Comparison of ENCODE assay signal across 8 mouse cellular contexts in the genomic region with DNA sequence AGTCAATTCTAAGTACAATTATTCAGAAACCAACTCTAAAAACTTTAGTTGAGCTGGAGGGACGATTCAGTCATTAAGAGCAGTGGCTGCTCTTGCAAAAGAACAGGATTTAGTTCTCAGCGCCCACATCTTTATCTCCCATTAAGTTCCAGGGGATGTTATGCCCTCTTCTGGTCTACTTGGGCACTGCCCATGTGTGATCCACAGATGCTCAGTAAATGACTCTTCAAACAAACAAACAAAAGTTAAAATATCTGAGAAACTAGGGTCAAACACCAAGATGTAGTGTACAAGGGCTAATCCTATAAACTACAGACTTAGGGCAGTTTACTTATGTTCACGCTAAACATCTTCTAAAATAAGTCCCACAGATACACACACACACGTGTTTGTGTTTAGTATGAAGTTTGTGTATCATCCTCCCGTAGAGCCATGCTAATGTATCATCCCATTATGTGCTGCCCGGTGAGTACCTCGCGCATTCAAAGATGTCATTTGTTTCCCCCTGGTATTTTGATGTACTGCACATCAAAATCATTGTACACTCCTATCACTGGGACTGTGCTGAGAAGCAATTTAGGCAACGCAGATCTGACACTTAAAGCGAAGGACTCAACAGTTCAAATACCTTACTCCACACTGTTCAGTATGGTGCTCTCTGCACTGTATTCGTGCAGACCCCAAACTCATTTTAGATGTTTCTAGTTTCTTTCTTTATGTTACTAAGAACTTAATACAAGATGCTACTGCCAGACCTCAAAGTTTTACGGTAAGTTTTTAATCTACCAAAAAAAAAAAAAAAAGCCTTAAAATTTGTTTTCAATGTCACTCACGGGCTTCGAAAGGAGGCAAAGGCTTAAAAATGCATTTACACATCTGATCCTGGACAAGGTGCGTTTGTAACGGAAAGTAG. TPM values are rescaled to one million over a fixed set of nuclear protein-coding genes. Genes with fewer than 3 reads are reported as not detected.
DNase-seq lines count a peak whose midpoint lies in the region; ATAC-seq and TF ChIP-seq lines count a peak whose summit lies in the region.

No protein-coding gene starts in this region.

- no peaks in the 10 kb centered on the region; the same call in 1 of the 2 replicates for H3K36me3 ChIP-seq in heart, adult 2 months (ENCODE audit: control insufficient read depth, insufficient read depth, low read length)
- H3K36me3 ChIP-seq in forebrain, embryonic 11.5 days (ENCODE audit: control insufficient read depth, insufficient read depth, low read length) = no peaks in the 10 kb centered on the region; the same call in 1 of the 2 replicates
- peaks cover 17% of the 10 kb centered on the region for H3K36me3 ChIP-seq in limb, embryonic 13.5 days

- no peaks in the 10 kb centered on the region for H3K27me3 ChIP-seq in heart, adult 2 months (ENCODE audit: control insufficient read depth, insufficient read depth, low read length)
- H3K27me3 ChIP-seq in forebrain, embryonic 11.5 days (ENCODE audit: control insufficient read depth, insufficient read depth, low read length) = no peaks in the 10 kb centered on the region
- no peaks in the 10 kb centered on the region for H3K27me3 ChIP-seq in limb, embryonic 13.5 days

- 32% methylated on average over 16 of the region's 16 CpGs for WGBS in heart, adult 2 months
- 33% methylated on average over 16 of the region's 16 CpGs for WGBS in forebrain, embryonic 11.5 days
- 33% methylated on average over 16 of the region's 16 CpGs for whole genome bisulfite sequencing in limb, embryonic 13.5 days

- peak overlapping the region; percentile 84 for H3K27ac ChIP-seq in heart, adult 2 months
- no peak overlapping the region; the same call in 1 of the 2 replicates for H3K27ac ChIP-seq in forebrain, embryonic 11.5 days (ENCODE audit: low read depth, low read length)
- peak overlapping the region; percentile 79; the same call in 1 of the 2 replicates for H3K27ac ChIP-seq in limb, embryonic 13.5 days

- TF ChIP-seq POLR2A in heart, adult 2 months (IDR thresholded peaks at IDR 0.05; ENCODE audit: insufficient read depth, low read depth, low read length) = no peak

- H3K79me2 ChIP-seq in heart, adult 2 months (replicated peaks; ENCODE audit: control insufficient read depth, insufficient read depth, low read length) = no peaks in the 10 kb centered on the region

- H3K4me1 ChIP-seq in heart, adult 2 months (ENCODE audit: control insufficient read depth, insufficient read depth, low read length) = no peaks in the 10 kb centered on the region; the same call in 1 of the 2 replicates
- H3K4me1 ChIP-seq in forebrain, embryonic 11.5 days (replicated peaks; ENCODE audit: control insufficient read depth, insufficient read depth, low read length) = no peaks in the 10 kb centered on the region
- H3K4me1 ChIP-seq in limb, embryonic 13.5 days = peaks cover 5% of the 10 kb centered on the region; the same call in 1 of the 2 replicates

- intact Hi-C loops in heart, adult 2 months (cut with DNase I) = loop anchor here (2.0 to 5.0 kb wide), 2 partner anchors 21 to 148 kb away; a partner anchor contains a TSS
- intact Hi-C loops in heart, postnatal 25 days (cut with DNase I) = loop anchor here (2.0 to 10.0 kb wide), 3 partner anchors 21 to 845 kb away; a partner anchor contains a TSS

- peak overlapping the region; percentile 89 for H3K4me2 ChIP-seq in forebrain, embryonic 11.5 days (ENCODE audit: low read depth, low read length, severe bottlenecking)
- H3K4me2 ChIP-seq in limb, embryonic 13.5 days (replicated peaks) = peak overlapping the region; percentile 77

- ATAC-seq in forebrain, embryonic 11.5 days (replicated peaks; ENCODE audit: low FRiP score) = no peak
- ATAC-seq in limb, embryonic 13.5 days (ENCODE audit: low FRiP score, low read depth) = no peak

- H3K9ac ChIP-seq in heart, adult 2 months (ENCODE audit: low read depth, low read length) = peak overlapping the region; percentile 94
- H3K9ac ChIP-seq in forebrain, embryonic 11.5 days (ENCODE audit: low read length) = peak overlapping the region; percentile 98
- H3K9ac ChIP-seq in limb, embryonic 13.5 days = peak overlapping the region; percentile 87

- no peaks in the 10 kb centered on the region for H3K9me3 ChIP-seq in forebrain, embryonic 11.5 days (ENCODE audit: control insufficient read depth, low read length)
- no peaks in the 10 kb centered on the region for H3K9me3 ChIP-seq in limb, embryonic 13.5 days

- TF ChIP-seq CTCF in heart, adult 2 months (IDR thresholded peaks at IDR 0.05) = peak; percentile 68

- H3K4me3 ChIP-seq in heart, adult 2 months = peak overlapping the region; percentile 67
- peak overlapping the region; percentile 81 for H3K4me3 ChIP-seq in forebrain, embryonic 11.5 days (ENCODE audit: low read depth, low read length)
- H3K4me3 ChIP-seq in limb, embryonic 13.5 days = peak overlapping the region; percentile 65

- no peak for DNase-seq in heart, adult 2 months
- no peak for DNase-seq in heart, postnatal 25 days (ENCODE audit: low spot score)
- peak; percentile 12 for DNase-seq in Muller cell, postnatal 12 days (ENCODE audit: inconsistent ontology term)
- no peak for DNase-seq in forebrain, embryonic 11.5 days (ENCODE audit: low spot score)
- DNase-seq in naive thymus-derived CD4-positive, alpha-beta T cell, adult 2 months (ENCODE audit: low read depth) = peak; percentile 59
- DNase-seq in frontal cortex, postnatal 10 days (ENCODE audit: low spot score in 2 of 2) = no peak
- no peak for DNase-seq in gastrocnemius, adult 8-10 months (ENCODE audit: low spot score in 2 of 2)

- TF ChIP-seq EP300 in heart, adult 2 months (IDR thresholded peaks at IDR 0.05; ENCODE audit: insufficient read depth, low read depth, low read length) = no peak

RNA-seq across cellular contexts. Expression of a gene that starts 0.9 kb away (rescaled TPM):
- total RNA-seq in heart, adult 2 months (2021) = 1 to 10 TPM; 8.3 to 9.0 TPM
- 6.9 and 12.5 TPM in 2 replicates for polyA plus RNA-seq in heart, adult 2 months (2012; rRNA removed)
- total RNA-seq in heart, postnatal 25 days (2021) = 10 to 100 TPM in 1 of 2 experiments, 1 to 10 TPM in 1; 9.9 to 10.1 TPM
- polyA plus RNA-seq in forebrain, embryonic 11.5 days (2014; fragmentation: Nextera tagmentation; extraction: Ambion mirVana) = 32.3 and 39.5 TPM in 2 replicates
- polyA plus RNA-seq in limb, embryonic 13.5 days (2015; fragmentation: Nextera tagmentation; extraction: Ambion mirVana) = 35.1 and 36.9 TPM in 2 replicates
- total RNA-seq in gastrocnemius, adult 8-10 months (2022) = 1 to 10 TPM; 4.8 to 6.5 (median 5.1) TPM

RNA-seq across cellular contexts. Expression of a gene that starts 21.4 kb away (rescaled TPM):
- 10 to 100 TPM; 77.2 to 78.2 TPM for total RNA-seq in heart, adult 2 months (2021)
- polyA plus RNA-seq in heart, adult 2 months (2012; rRNA removed) = 33.9 and 34.6 TPM in 2 replicates
- total RNA-seq in heart, postnatal 25 days (2021) = 10 to 100 TPM; 73.2 to 85.1 TPM
- 164 and 175 TPM in 2 replicates for polyA plus RNA-seq in forebrain, embryonic 11.5 days (2014; fragmentation: Nextera tagmentation; extraction: Ambion mirVana)
- 178 and 179 TPM in 2 replicates for polyA plus RNA-seq in limb, embryonic 13.5 days (2015; fragmentation: Nextera tagmentation; extraction: Ambion mirVana)
- 10 to 100 TPM; 67.1 to 90.8 (median 78.7) TPM for total RNA-seq in gastrocnemius, adult 8-10 months (2022)

RNA-seq across cellular contexts. Expression of a gene that starts 21.4 kb away (rescaled TPM):
- total RNA-seq in heart, adult 2 months (2021) = 1 to 10 TPM; 2.1 to 2.9 TPM
- 3.0 and 3.8 TPM in 2 replicates for polyA plus RNA-seq in heart, adult 2 months (2012; rRNA removed)
- 1 to 10 TPM; 2.4 to 5.5 TPM for total RNA-seq in heart, postnatal 25 days (2021)
- polyA plus RNA-seq in forebrain, embryonic 11.5 days (2014; fragmentation: Nextera tagmentation; extraction: Ambion mirVana) = 31.7 and 34.8 TPM in 2 replicates
- polyA plus RNA-seq in limb, embryonic 13.5 days (2015; fragmentation: Nextera tagmentation; extraction: Ambion mirVana) = 19.6 and 21.2 TPM in 2 replicates
- total RNA-seq in gastrocnemius, adult 8-10 months (2022) = 1 to 10 TPM; 4.6 to 6.7 (median 5.9) TPM

RNA-seq across cellular contexts. Expression of a gene that starts 25.7 kb away (rescaled TPM):
- 10 to 100 TPM; 22.1 to 24.2 TPM for total RNA-seq in heart, adult 2 months (2021)
- 7.1 and 11.8 TPM in 2 replicates for polyA plus RNA-seq in heart, adult 2 months (2012; rRNA removed)
- total RNA-seq in heart, postnatal 25 days (2021) = 10 to 100 TPM; 24.4 to 25.2 TPM
- polyA plus RNA-seq in forebrain, embryonic 11.5 days (2014; fragmentation: Nextera tagmentation; extraction: Ambion mirVana) = 0.17 and 0.65 TPM in 2 replicates
- polyA plus RNA-seq in limb, embryonic 13.5 days (2015; fragmentation: Nextera tagmentation; extraction: Ambion mirVana) = 2.4 and 3.2 TPM in 2 replicates
- 1 to 10 TPM; 5.6 to 9.2 (median 6.4) TPM for total RNA-seq in gastrocnemius, adult 8-10 months (2022)

Comparison
In these comparisons a context has a peak if more than half of its experiments do, and no peak if none do; other contexts are left out.
1. DNase-seq: peak in Muller cell, postnatal 12 days (single experiment) and naive thymus-derived CD4-positive, alpha-beta T cell, adult 2 months (single experiment); none in heart, adult 2 months (0 of 2), heart, postnatal 25 days (single experiment), forebrain, embryonic 11.5 days (single experiment), frontal cortex, postnatal 10 days (0 of 2) and gastrocnemius, adult 8-10 months (0 of 2).
2. Peak in every context shown above with its lines, with median percentiles within 50 percentile points of each other: H3K4me3 ChIP-seq and H3K9ac ChIP-seq.